Mouse (Mus musculus) left cerebral cortex, postnatal 10 days (tissue): Measurements from ENCODE around the gene Cnih4. TPM values are rescaled to one million over a fixed set of nuclear protein-coding genes. Genes with fewer than 3 reads are reported as not detected.

Source experiments
- DNase-seq, 2 experiments: peaks; one replicate each; pipeline ENCODE4 v3.0.0; 2021 to 2022; ENCODE audit warnings: low spot score in 2 of 2, mixed read lengths in 1 of 2; ENCODE audit errors: extremely low spot score in 1 of 2
- intact Hi-C: fragments of 180-260 bp; cut with DNase I; formaldehyde crosslinking; loops from one replicate; pipeline ENCODE4 v1.15.1; 2025
- total RNA-seq, 2 experiments: library from RNA; stranded (reverse); gene quantifications; 2 replicates each; pipeline ENCODE4 v1.2.3; 2021

The Cnih4 gene
- 10 to 100 TPM; 20.4 to 22.2 TPM for total RNA-seq

DNA sequence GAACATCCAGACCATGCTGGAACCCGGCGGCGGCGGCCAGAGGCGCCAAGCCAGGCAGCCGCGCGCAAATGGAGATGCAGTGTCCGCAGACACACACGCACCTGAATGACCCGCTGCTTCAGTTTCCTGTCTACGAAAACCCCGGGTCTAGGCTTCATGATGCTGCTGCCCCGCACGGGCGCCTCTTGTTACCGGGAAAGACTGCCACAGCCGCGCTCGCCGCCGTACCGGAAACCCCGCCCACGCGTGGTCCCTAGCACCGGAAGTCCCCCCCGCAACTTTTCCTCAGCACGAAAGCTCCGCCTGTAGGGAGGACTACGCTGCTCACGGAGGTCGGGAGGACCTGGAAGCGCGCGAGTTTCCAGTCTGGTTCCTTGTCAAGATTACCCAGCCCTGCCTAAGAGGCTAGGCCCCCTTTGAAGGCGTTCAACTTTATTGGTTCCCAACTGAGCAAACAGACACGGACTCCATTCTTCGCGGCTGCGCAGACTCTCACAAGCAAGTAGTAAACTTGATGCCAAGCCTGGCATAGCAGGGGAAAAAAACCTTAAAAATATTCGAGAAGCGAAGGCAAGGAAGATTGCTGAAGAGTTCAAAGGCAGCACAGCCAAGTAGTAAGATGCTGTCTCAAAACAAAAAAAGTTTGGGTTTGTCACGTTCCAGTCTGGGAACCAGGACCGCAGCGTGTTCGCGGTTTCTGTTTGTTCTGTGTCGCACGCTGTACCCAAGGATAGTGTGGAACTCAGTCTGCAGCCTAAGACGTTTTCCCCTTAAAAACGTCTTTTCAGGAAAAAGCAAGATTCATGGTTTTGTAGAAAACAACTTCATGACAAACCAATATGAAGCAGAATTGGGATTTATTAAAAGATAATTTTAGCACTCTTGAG is at the start of gene Cnih4, which contains the start of gene Nvl:
TSS of gene Cnih4 (plus strand) at position 744 of the 887 bp plus-strand sequence.
TSS of gene Nvl (minus strand) at position 255 of the 887 bp plus-strand sequence.
- peak; percentile 92 to 96 for DNase-seq
- intact Hi-C loops = no loop called here

DNA sequence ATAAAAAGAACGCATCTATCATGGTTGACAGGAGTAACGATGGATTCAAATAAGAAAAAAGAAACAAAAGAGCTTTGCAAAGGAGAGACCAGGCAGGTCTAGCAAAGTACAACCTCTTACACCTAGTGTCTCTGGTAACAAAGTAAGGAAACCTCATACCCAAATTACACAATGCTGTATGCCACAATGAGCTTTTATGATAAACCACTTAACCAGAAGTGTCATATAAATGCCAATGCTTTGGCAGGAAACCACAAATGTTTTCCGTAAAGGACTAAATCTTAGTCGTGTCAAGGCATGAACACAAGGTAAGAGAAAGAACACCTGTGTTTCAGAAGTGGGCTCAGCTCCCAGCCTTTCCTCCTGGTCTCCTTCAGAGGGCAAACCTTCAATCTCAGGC is 27.4 kb upstream of the Cnih4 start:
- DNase-seq = no peak
- intact Hi-C loops = no loop called here

DNA sequence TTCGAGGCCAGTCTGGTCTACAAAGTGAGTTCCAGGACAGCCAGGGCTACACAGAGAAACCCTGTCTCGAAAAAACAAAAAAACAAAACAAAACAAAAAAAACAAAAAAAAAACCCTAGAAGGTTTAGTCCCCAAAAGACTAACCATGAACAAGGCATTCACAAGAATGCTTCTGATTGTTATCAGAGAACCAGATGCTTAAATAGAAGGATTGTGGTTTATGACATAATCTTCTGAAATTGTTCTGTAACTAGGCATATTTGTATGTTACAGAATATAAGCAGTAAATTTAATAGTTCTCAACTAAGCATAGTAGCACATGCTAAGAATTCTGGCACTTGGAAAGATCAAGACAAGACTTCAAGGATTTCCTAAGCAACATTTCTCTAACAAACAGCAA is 20.3 kb upstream of the Cnih4 start:
- DNase-seq = no peak
- intact Hi-C loops = no loop called here

DNA sequence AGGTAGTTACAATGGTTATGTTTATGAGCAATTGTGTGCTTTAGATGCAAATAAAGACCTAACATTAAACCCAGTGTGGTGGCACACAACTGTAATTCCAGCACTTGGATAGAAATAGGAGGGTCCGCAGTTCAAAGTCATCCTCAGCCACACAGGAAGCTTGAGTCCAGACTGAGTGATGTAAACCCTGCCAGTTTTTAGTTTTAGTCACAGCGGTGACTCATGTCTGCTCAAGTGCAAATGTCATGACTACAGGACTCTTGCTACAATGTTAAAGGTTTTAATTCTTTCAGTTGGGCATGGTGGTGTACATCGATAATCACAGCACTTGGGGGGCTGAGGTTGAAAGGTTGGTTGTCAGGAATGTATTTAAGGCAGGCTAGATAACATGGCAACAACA is 18.6 kb upstream of the Cnih4 start:
- no peak for DNase-seq
- intact Hi-C loops = loop anchor here (5.0 kb wide), 1 partner anchor 71 kb away; no protein-coding TSS in a partner anchor

DNA sequence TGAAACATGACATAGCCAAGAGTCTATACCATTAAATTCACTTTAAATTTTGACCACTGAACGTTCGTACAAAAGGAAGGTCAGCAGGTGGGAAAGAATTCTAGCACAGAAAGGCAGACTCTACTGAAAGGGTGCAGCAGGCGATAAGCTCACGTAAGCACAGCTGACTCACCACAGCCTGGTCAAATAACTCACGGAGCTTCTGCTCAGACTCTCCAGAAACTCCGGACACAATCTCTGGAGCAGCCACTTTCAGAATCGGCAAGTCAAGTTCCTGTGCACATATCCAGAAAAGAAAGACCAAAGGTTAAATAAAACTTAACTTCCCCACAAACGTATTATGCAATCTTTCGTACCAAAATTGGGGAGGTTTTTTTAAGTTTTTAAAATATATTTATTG is 17.7 kb upstream of the Cnih4 start:
- DNase-seq = no peak

DNA sequence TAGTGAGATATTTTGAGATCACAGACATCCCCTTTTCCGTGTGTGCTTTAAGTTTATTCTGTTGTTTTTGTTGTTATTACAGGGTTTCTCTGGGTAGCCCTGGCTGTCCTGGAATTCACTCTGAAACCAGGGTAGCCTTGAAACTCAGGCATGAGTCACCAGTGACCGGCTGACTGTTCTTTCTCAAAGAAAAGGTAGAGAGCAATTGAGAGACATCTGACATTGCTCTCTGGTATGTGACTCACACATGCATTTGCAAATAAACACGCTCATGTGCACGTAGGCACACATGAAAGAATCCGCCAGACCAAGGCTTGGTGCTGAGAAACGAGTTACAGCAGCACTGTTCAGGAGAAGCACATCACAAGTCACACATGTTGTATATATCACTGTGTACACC is 12.6 kb upstream of the Cnih4 start:
- intact Hi-C loops = loop anchor here (5.0 to 10.0 kb wide), 2 partner anchors 45 to 267 kb away; no protein-coding TSS in a partner anchor
- DNase-seq = no peak

More for the DNA sequence above, 17.7 kb upstream of the Cnih4 start:
- intact Hi-C loops = loop anchor here (5.0 kb wide), 1 partner anchor 71 kb away; no protein-coding TSS in a partner anchor

GRCm38 (mm10) chr1:181138730-181139129 is 5.8 kb upstream of the Cnih4 start:
- no peak for DNase-seq
- intact Hi-C loops = loop anchor here (10.0 kb wide), 1 partner anchor 274 kb away; no protein-coding TSS in a partner anchor

DNA sequence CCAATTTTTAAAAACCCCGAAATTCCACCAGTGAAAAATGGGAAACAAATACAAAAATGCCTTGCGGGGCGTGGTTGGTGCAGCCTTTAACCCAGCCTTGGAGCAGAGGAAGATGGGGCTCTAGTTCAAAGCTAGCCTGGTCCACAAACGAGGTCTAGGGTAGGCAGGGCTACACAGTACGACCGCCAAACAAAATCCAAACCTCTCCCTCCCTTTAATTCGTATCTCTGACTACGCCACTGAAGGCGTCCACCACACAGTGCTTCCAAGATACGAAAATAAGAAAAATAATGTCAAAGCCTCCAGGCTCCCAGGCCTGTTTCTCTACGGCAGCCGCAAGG is 914 bp upstream of the Cnih4 start:
- intact Hi-C loops = no loop called here
- no peak for DNase-seq

DNA sequence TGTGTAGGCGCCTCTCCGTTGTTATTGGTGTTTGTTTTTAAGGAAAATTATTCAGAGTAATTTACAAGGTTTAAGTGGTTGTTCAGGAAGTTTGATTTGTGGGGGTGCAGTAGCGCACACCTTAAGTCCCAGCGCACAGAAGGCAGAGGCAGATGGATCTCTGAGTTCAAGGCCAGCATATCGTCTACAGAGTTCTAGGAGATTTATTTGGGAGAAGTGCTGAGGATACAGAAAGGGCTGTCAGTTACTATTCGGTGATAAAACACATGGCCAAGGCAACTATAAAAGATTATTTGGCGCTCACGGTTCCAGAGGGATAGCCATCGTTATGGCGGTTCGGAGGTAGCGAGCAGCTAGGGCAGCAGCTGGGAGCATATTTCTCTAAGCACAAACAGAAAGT is 473 bp downstream of the Cnih4 start:
- DNase-seq = no peak
- intact Hi-C loops = no loop called here

- intact Hi-C loops = no loop called here
- DNase-seq = no peak
These were observed 1.7 kb downstream of the Cnih4 start for GRCm38 (mm10) chr1:181146187-181146586.

- no peak for DNase-seq
- intact Hi-C loops = no loop called here
These were observed 4.0 kb downstream of the Cnih4 start for GRCm38 (mm10) chr1:181148540-181148939.

DNA sequence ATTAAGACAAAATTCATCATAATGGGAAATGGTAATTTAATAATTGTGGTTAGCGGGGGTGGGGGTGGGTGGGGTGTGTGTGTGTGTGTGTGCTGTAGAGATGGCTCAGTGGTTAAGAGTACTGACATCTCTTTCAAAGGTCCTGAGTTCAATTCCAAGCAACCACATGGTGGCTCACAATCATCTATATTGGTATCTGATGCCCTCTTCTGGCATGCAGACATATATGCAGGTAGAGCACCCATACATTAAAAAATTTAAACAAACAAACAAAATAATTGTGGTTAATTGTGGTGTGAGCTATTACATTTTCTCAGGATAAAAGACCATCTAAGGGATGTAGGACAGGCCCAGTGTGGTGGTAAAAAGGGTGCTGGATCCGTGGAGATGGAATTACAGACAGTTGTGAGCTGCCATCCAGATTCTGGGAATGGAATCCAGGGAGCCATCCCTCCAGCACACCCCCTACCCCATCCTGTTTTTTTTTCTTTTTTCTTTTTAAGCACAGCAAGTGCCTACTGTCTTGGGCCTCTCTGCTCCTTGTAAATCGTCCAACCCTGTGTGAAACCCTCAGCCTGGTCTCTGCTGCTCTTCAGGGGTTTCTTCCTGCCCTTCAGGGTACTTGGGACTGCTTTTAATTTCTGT is 5.0 kb downstream of the Cnih4 start:
- intact Hi-C loops = no loop called here
- no peak for DNase-seq

GRCm38 (mm10) chr1:181150431-181150826 is 5.9 kb downstream of the Cnih4 start:
- intact Hi-C loops = no loop called here
- no peak for DNase-seq

GRCm38 (mm10) chr1:181150827-181151534 is 6.5 kb downstream of the Cnih4 start:
- peak; percentile 90 to 94 for DNase-seq
- intact Hi-C loops = no loop called here

DNA sequence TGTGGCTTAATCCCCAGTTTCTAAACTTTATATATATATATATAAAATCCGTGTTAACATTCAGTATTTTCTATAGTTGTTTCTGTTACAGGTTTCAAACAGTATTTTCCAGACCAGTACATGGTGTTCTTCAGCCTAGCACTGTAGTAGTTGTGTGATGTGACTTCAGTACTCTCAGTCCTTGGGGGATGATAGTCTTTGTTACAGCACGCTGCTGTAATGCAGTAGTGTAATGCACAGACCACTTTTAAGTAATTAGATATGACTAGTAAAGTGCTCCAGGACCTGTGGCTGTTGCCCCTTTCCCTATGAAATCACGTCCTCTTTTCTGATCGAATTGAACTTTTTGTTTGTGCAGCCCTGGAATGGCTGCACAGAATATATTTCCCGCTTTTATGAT is 7.0 kb downstream of the Cnih4 start:
- intact Hi-C loops = no loop called here
- no peak for DNase-seq

DNA sequence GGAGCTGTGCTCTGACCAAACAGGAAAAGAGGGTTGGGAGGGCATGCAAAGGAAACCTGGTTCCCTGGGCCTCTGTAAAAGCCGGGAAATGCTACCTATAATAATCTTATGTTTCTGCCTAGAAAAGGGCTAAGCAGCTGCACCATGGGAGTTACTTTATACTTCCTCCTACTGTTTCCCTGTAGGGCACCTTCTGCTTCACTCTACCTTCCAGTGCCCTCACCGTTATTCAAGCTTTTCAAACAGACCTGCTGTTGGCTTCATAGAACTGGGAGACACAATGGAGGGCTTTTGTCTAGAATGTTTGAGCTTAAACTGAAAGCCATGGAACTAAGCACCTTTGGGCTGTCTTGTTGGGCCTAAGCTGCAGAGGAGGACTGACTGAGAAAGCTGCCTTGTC is 23.3 kb downstream of the Cnih4 start:
- intact Hi-C loops = no loop called here
- no peak for DNase-seq

DNA sequence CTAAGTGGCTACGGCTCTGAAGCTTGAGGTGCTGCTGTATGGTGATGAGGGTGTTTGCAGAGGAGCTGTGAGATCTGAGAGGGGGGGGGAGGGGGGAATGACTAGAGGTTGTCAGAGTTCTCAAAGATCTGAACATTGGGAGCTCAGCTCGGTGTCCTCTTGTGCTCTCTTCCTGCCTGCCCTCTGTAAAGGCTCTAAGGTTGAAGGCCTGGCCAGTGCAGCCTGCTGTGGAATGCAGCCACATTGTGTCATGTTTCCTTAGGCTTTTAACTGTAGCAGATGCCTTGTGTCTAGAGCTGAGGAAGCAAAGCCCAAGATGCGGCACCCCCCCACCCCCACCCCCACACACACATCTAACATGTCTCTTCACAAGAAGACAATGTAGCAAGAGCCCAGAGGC is 23.9 kb downstream of the Cnih4 start:
- intact Hi-C loops = no loop called here
- DNase-seq = no peak

DNA sequence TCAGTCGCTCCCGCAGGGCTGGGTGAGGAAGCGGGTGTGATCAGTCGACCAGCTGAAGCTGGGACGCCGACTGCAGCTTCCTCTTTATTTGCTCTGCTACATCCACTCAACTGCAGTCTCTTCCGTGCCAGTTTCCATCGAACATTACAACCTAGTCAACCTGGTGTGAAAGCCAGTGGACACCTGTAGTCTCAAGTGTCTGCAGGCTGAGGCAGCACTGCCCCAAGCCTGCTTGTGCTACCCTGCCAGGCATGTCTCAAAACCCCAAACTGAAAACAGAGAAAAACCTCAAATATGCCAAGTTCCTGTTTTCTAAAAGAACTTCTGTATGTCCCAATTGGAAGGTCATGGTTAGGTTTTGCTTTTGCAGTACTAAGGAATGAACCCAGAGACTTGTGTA is 25.7 kb downstream of the Cnih4 start:
- no peak for DNase-seq
- intact Hi-C loops = no loop called here

DNA sequence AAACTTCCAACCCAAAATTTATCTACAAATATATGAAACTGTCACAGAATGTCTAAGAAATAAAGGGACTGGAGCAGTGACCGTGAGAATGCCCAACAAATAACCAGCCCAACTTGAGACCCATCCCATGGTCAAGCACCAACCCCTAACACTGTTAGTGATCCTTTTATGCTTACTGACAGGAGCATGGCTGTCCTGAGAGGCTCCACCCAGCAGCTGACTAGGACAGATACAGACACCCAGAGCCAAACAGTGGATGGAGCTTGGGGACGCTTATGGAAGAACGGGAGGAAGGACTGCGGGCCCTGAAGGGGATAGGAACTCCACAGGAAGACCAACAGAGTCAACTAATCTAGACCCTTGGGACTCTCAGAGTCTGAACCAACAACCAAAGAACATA is 44.4 kb downstream of the Cnih4 start:
- intact Hi-C loops = no loop called here
- DNase-seq = no peak
